Mouse (Mus musculus) myocyte (in vitro differentiated cells): ENCODE results near the gene Jmjd1c.

Experiments used
- MYOD1 ChIP-seq, 3 experiments: IDR thresholded peaks; one replicate each; pipeline ENCODE4 v1.6.1; 2011; ENCODE audit warnings: control low read depth in 2 of 3, low read depth in 2 of 3, mild to moderate bottlenecking in 2 of 3, moderate library complexity in 1 of 3; ENCODE audit not compliant: insufficient read length in 2 of 3, control insufficient read depth in 1 of 3
- MYOG ChIP-seq, 3 experiments: IDR thresholded peaks; one replicate each; pipeline ENCODE4 v1.6.1; 2011; ENCODE audit warnings: control low read depth in 2 of 3, low read depth in 2 of 3, mild to moderate bottlenecking in 2 of 3; ENCODE audit not compliant: insufficient read length in 2 of 3, control insufficient read depth in 1 of 3, insufficient read depth in 1 of 3
- POLR2A ChIP-seq: IDR thresholded peaks from one replicate; pipeline ENCODE4 v1.6.1; 2011; ENCODE audit warnings: low read depth, mild to moderate bottlenecking, control low read depth, moderate library complexity; ENCODE audit not compliant: insufficient read length
- USF1 ChIP-seq: IDR thresholded peaks from one replicate; pipeline ENCODE4 v1.6.1; 2011; ENCODE audit warnings: low read depth, mild to moderate bottlenecking, control low read depth, moderate library complexity

- TF ChIP-seq POLR2A: no peak
- TF ChIP-seq USF1: no peak
- no peak for TF ChIP-seq MYOD1 (IDR thresholded peaks at IDR 0.05; ENCODE audit: control insufficient read depth in 1 of 3, insufficient read length in 2 of 3, low read depth in 2 of 3)
- TF ChIP-seq MYOG (IDR thresholded peaks at IDR 0.05; ENCODE audit: control insufficient read depth in 1 of 3, insufficient read depth in 1 of 3, insufficient read length in 2 of 3, low read depth in 2 of 3): no peak
Measured at GRCm38 (mm10) chr10:67180021-67180420, 84.1 kb downstream of the Jmjd1c start.
